Mouse (Mus musculus): ENCODE measurements at regions not wholly inside any gene's neighbourhood (a gene's known extent, or its start where the extent isn't known, plus 50 kb on each side); places are given as distances from the start of the nearest gene placed in this dataset.

DNA sequence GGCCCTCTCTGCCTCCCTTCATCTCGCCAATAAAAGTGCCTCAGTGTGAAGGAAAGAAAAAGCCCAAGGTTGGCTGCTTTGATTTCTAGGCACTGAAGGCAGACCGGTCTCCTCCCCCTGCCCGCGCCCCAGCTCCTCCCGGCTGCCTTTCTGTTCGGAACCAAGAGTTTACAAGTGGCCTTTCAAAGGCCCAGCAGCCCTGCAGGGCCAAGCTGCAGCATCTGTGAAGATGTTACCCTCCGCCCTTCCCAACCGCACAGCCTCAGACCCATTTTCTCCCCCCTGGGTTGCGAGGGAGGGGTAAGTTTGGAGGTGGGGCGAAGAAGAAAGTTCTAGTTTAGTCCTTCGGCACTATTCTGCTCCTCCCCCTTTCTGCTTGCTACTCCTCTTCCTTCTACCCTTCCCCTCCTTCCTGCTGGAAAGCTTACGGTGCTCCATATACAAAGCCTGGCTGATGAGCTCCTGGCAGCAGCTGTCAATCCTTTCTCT is 227.1 kb upstream of the Tprg start:
- ATAC-seq (replicated peaks; ENCODE audit: low FRiP score), result peak; percentile 44
- peak overlapping the region; percentile 69 for H3K9ac ChIP-seq
- H3K4me3 ChIP-seq (replicated peaks), result peak overlapping the region; percentile 66
- peaks cover 19% of the 10 kb centered on the region for H3K4me1 ChIP-seq
- peak overlapping the region; percentile 99 for H3K27ac ChIP-seq
- no peaks in the 10 kb centered on the region for H3K36me3 ChIP-seq
- H3K27me3 ChIP-seq, result no peaks in the 10 kb centered on the region
- under 1% methylated on average over 12 of the region's 12 CpGs for WGBS
- H3K4me2 ChIP-seq, result peak overlapping the region; percentile 76
- no peaks in the 10 kb centered on the region for H3K9me3 ChIP-seq (replicated peaks)

DNA sequence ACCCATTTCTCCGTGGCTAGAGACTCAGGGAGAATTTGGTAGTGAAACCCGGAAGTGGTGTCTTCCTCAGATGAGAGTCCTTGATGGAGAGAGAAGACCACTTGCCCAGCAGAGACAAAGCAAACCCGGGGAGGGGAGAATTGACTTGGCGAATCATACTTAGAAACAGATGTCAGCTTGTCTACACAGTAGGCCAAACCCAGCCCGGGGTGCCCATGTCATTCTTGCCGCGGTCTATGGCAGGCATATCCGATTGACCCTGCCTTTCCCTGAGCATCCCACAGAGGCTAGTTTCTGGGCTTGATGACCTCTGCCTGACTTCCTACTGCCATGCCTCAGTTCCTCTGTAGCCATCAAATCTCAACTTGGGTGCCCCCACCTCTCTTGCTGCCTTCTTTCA is 226.4 kb upstream of the Tprg start:
- no peak for ATAC-seq (replicated peaks; ENCODE audit: low FRiP score)
- 82% methylated on average over 8 of the region's 8 CpGs for WGBS
- no peak overlapping the region; the same call in 1 of the 2 replicates for H3K9ac ChIP-seq

DNA sequence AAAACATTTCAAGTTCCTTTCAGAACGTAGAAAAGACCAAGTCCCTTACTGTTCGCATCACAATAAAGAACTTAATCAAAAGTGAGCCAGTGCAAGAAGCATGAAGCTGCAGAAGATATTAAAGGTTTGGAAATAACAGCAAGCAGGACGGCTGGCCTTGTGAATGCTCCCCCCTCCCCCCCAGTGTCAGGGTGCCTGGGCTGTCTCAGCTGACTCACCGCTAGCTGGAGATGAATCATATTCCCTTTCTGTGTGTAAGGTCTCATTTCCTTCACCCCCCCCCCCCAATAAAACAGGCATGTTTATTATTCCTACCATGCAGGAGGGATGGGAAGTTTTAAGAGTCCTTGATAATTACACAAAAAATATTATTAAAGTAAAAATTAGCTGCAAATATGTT is 225.0 kb upstream of the Tprg start:
- Histone ChIP-seq H3K27me3 (0 out of 2 replicates have a peak, but pooled peaks cover 2% of the 10 kb centered on the region), H3K27ac (no peak overlapping the region), H3K9ac (no peak overlapping the region), H3K4me2 (no peak overlapping the region), H3K4me1 (peaks cover 22% of the 10 kb centered on the region), H3K4me3 (replicated peaks) (no peak overlapping the region), H3K36me3 (no peaks in the 10 kb centered on the region), H3K9me3 (replicated peaks) (no peaks in the 10 kb centered on the region)
- no peak for ATAC-seq (replicated peaks; ENCODE audit: low FRiP score)
- WGBS, result 65% methylated on average over 4 of the region's 4 CpGs

More for the DNA sequence above, 226.4 kb upstream of the Tprg start:
- Histone ChIP-seq H3K4me1 (peaks cover 19% of the 10 kb centered on the region), H3K4me2 (peak overlapping the region; percentile 76), H3K36me3 (no peaks in the 10 kb centered on the region), H3K27me3 (0 out of 2 replicates have a peak, but pooled peaks cover 2% of the 10 kb centered on the region), H3K9me3 (replicated peaks) (no peaks in the 10 kb centered on the region), H3K4me3 (replicated peaks) (no peak overlapping the region; the same call in 1 of the 2 replicates), H3K27ac (peak overlapping the region; percentile 99)

DNA sequence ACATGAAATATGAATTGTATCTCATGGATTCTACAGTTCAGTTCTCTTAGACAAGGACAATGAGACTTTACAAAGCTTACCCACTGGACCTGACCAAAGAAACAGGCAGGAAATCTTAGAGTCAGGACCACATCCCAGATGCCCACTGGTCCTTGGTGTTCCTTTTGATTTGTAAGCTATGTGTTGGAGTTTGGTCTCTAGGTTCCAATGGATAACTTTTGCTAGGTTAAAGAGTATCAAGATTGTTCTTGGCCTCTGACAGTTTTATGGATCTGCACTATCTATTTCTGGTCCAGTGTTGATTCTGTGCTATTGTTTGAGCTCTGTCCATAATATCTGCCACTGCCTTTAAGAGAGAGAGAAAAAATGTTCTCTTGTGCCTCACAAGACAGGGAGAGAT is 222.6 kb upstream of the Tprg start:
- no peak for ATAC-seq (replicated peaks; ENCODE audit: low FRiP score)

DNA sequence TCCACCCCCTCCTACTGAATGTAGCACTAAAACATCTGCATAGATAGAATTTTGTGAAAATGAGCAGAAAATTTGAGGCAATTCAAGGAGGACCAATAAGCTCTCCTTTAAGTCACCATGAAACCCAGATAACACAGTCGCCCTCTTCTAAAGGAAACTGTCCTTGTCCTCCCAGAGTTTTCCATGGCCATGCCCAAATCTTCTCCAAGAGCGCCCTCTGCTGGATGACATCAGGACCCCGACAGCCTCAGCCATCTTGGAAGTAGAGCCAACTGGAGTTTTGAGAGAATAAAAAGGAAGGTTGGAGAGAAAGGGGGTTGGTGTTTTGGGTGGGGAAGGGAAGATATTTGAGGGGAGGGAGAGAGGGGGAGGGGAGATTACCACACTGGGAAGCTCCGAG is 222.1 kb upstream of the Tprg start:
- no peak overlapping the region for H3K4me2 ChIP-seq
- H3K27me3 ChIP-seq, result 0 out of 2 replicates have a peak, but pooled peaks cover 2% of the 10 kb centered on the region
- H3K9ac ChIP-seq, result no peak overlapping the region
- WGBS, result 15% methylated on average over 4 of the region's 4 CpGs
- H3K36me3 ChIP-seq, result no peaks in the 10 kb centered on the region
- H3K4me1 ChIP-seq, result peaks cover 19% of the 10 kb centered on the region
- no peak overlapping the region for H3K27ac ChIP-seq
- no peaks in the 10 kb centered on the region for H3K9me3 ChIP-seq (replicated peaks)
- no peak overlapping the region for H3K4me3 ChIP-seq (replicated peaks)
- peak; percentile 27; the same call in 1 of the 2 replicates for ATAC-seq (replicated peaks; ENCODE audit: low FRiP score)

More for the DNA sequence above, 222.6 kb upstream of the Tprg start:
- Histone ChIP-seq H3K9me3 (replicated peaks) (no peaks in the 10 kb centered on the region), H3K4me3 (replicated peaks) (no peak overlapping the region), H3K27ac (no peak overlapping the region), H3K4me1 (peaks cover 19% of the 10 kb centered on the region), H3K36me3 (no peaks in the 10 kb centered on the region), H3K9ac (no peak overlapping the region), H3K27me3 (0 out of 2 replicates have a peak, but pooled peaks cover 2% of the 10 kb centered on the region), H3K4me2 (no peak overlapping the region)

DNA sequence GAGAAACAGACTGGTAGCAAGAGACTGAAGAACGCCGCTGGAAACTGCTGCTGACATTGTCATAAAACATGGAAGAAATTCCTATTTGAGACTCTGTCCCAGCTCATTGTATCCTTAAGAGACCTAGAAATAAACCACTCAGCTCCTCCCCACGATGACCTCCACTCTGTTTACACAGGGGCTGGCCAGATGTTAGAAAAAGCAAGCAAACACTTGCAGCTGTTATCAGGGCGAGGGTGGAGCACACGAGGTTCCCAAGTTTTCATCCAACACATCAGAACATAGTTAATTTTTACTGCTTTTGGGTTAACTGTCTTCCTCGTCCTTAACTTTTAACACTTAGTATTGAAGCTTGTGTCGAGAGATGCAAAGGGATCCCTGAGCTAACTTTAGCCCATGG is 219.8 kb upstream of the Tprg start:
- no peak overlapping the region for H3K4me3 ChIP-seq (replicated peaks)
- H3K27me3 ChIP-seq, result 0 out of 2 replicates have a peak, but pooled peaks cover 2% of the 10 kb centered on the region
- ATAC-seq (replicated peaks; ENCODE audit: low FRiP score), result no peak; the same call in 1 of the 2 replicates
- no peaks in the 10 kb centered on the region for H3K36me3 ChIP-seq
- H3K27ac ChIP-seq, result no peak overlapping the region
- H3K9me3 ChIP-seq (replicated peaks), result no peaks in the 10 kb centered on the region
- H3K4me1 ChIP-seq, result peaks cover 10% of the 10 kb centered on the region
- 25% methylated on average over 7 of the region's 7 CpGs for WGBS
- H3K9ac ChIP-seq, result no peak overlapping the region
- H3K4me2 ChIP-seq, result no peak overlapping the region

DNA sequence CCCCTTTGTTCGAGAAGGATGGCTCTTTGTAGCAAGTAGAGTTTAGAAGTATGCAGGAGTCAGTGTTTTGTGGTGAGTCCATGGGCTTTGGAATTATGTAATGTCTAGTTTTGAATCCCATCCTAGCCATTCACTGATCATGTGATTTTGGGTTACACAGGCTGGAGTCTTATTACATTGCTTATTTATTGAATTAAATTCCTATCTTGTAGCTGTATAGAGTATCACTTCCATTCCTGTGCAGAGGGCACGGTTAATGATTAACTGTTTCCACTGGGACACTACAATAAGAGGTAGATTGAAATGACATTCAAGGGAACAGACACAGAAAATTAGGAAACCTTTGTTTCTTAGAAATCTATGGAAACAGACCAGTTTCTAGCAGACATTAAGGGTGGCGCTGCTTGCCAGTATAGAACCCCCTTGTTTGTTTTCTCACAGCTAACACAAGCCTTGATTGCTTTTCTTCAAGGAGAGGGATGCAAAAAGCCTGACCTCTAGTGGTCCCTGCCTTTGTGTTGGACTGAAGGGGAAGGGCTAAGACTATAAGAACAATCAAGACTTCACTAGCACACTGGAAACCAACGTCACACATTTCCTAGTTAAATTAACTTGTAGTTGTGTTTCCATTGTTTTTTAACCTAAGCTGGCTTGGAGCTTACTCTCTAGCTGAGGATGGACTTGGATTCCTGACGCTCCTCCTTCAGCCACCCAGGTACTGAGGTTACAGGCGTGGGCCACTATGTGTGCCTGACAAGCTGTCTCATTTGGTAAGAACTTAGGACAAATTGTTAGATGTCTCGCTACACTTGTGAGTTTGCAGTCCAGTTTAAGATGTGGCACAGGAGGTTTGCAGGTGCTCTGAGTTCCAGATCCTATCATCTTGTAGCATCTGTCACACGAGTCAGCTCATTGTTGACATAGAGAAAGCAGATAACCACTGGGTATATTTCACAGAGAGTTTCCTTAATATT is 219.1 kb upstream of the Tprg start:
- H3K9ac ChIP-seq, result no peak overlapping the region
- peak; percentile 63; the same call in 1 of the 2 replicates for ATAC-seq (replicated peaks; ENCODE audit: low FRiP score)
- no peak overlapping the region for H3K4me3 ChIP-seq (replicated peaks)
- no peak overlapping the region for H3K27ac ChIP-seq
- H3K9me3 ChIP-seq (replicated peaks), result no peaks in the 10 kb centered on the region
- H3K4me1 ChIP-seq, result peaks cover 10% of the 10 kb centered on the region
- H3K36me3 ChIP-seq, result no peaks in the 10 kb centered on the region
- 40% methylated on average over 8 of the region's 8 CpGs for WGBS
- 0 out of 2 replicates have a peak overlapping the region, but pooled peaks have one; percentile 15 for H3K4me2 ChIP-seq
- H3K27me3 ChIP-seq, result 0 out of 2 replicates have a peak, but pooled peaks cover 2% of the 10 kb centered on the region

DNA sequence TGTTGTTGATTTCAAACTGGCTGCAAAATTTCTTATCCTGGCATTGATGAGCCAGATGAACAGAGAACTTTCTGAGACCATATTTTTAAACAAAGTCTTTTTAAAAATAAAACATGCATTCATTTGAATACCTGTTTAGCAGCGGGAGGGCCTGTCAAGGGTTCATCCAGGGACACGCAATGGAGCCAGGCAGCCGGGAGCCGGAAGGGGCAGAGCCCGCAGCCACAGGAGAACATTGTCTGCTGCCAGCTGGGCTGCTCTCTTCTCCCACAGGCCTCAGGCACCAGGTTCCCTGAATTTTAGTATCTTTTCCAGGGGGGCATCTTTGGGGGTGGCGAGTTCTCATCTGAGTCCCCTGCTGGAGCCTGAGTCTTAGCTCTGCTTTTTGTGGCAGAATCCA is 205.8 kb upstream of the Tprg start:
- Histone ChIP-seq H3K27ac (no peak overlapping the region), H3K4me1 (no peaks in the 10 kb centered on the region), H3K36me3 (no peaks in the 10 kb centered on the region), H3K27me3 (no peaks in the 10 kb centered on the region), H3K4me2 (no peak overlapping the region), H3K4me3 (replicated peaks) (no peak overlapping the region), H3K9ac (no peak overlapping the region), H3K9me3 (replicated peaks) (no peaks in the 10 kb centered on the region)
- WGBS, result 91% methylated on average over 6 of the region's 6 CpGs
- no peak for ATAC-seq (replicated peaks; ENCODE audit: low FRiP score)

DNA sequence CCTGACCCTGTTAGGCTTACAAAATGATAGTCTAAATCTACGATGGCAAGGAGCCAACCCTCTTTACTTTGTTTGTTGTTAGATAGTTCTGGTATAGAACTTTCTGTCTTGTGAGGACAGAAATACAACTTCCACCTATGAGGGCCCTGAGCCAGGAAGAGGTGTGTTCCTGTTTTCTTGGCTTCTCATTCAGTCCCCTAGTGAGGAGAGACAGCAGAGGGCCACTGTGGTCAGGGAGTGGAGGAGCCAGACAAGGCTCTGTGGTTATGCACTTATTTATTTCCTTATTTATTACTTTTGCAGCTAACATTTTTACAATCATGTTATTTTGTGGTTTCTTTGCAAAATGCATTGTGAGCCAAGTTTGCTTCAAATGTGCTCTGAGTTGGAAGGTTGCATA is 202.9 kb upstream of the Tprg start:
- Histone ChIP-seq H3K27me3 (no peaks in the 10 kb centered on the region), H3K9ac (no peak overlapping the region), H3K36me3 (no peaks in the 10 kb centered on the region), H3K9me3 (replicated peaks) (no peaks in the 10 kb centered on the region), H3K4me3 (replicated peaks) (no peak overlapping the region), H3K27ac (no peak overlapping the region), H3K4me2 (no peak overlapping the region), H3K4me1 (no peaks in the 10 kb centered on the region)
- 0 out of 2 replicates have a peak, but pooled peaks have one; percentile 46 for ATAC-seq (replicated peaks; ENCODE audit: low FRiP score)
- WGBS, result 62% methylated on average over 1 of the region's 1 CpGs

DNA sequence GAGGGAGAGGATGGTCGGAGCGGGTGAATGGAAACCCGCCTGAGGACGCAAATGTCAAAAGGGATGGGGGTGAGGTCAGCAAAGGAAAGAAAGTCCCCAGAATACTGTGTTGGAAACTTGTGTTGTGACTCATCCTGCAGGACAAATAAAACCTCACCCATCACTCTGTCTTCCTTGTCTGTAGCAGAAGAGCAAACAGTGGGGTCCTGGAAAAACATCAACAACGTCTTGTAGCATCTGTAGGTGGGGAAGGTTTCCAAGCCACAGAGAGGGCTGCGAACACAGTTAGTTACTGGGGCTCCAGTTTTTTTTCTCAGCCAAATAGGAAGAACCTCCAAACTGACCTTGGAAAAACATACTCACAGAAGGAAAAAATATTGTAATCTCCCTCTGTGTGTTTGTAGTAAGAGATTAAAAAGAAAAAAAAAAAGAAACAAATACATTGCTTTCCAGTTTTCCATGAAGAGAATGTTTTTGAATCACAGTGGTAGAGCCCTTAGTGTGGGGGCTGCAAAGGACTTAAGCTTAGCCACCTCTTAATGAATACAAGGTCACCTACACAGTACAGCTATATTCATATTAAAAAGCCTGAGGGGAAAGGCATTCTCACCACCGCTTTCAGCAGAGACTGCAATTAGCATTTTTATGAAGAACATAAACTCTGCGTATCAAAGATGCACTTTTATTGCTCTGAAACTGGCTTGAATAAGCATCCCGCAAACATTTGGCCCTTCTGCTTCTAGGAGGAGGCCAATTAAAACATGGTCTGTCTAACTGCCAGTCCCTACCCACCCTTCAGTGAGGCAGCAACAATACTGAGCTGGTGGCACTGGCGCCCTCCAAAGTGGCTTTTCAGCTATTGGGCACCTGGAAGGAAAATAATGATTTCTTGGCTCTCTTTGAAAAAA is 198.6 kb upstream of the Tprg start:
- no peaks in the 10 kb centered on the region for H3K27me3 ChIP-seq
- H3K36me3 ChIP-seq, result no peaks in the 10 kb centered on the region
- WGBS, result 60% methylated on average over 10 of the region's 10 CpGs
- no peak overlapping the region for H3K4me2 ChIP-seq
- no peak for ATAC-seq (replicated peaks; ENCODE audit: low FRiP score)
- no peaks in the 10 kb centered on the region for H3K4me1 ChIP-seq
- no peak overlapping the region for H3K4me3 ChIP-seq (replicated peaks)
- H3K9ac ChIP-seq, result no peak overlapping the region
- no peaks in the 10 kb centered on the region for H3K9me3 ChIP-seq (replicated peaks)
- H3K27ac ChIP-seq, result no peak overlapping the region

DNA sequence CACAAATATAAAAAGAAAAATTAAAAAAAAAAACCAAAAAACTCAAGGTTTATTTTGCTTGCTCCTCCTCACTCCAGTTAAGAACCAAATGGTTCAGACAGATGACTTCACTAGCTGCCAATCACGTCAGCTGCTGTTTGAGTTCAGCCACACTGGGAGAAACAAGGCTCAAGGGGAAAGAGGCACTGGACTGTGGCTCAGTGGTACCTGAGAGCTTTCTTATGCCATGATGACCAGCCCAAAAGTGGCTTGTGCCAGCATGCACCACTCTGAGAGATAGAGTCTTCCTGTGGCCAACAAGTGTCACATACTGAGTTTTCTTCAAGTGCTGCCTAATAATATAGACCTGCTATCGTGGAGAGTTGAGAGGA is 198.0 kb upstream of the Tprg start:
- no peaks in the 10 kb centered on the region for H3K4me1 ChIP-seq
- 87% methylated on average over 2 of the region's 2 CpGs for WGBS
- no peaks in the 10 kb centered on the region for H3K36me3 ChIP-seq
- H3K27ac ChIP-seq, result no peak overlapping the region
- H3K9ac ChIP-seq, result no peak overlapping the region
- no peaks in the 10 kb centered on the region for H3K27me3 ChIP-seq
- no peak overlapping the region for H3K4me3 ChIP-seq (replicated peaks)
- H3K9me3 ChIP-seq (replicated peaks), result no peaks in the 10 kb centered on the region
- H3K4me2 ChIP-seq, result no peak overlapping the region
- no peak for ATAC-seq (replicated peaks; ENCODE audit: low FRiP score)

Measured in kidney, embryonic 15.5 days (tissue).